18 mouse cellular contexts compared by ENCODE assay signal in genomic region chr7:82294083-82294482, GRCm38 (mm10). TPM values are rescaled to one million over a fixed set of nuclear protein-coding genes. Genes with fewer than 3 reads are reported as not detected.
DNase-seq lines count a peak whose midpoint lies in the region; ATAC-seq and TF ChIP-seq lines count a peak whose summit lies in the region.
"Had no signal": no experiment of that assay in that cellular context is flagged by ENCODE, and none has a peak within 500 bp of the region (broad histone marks: within the 10 kb centered on the region; RNA-seq: fewer than 3 reads in every experiment).

No protein-coding gene starts in this region.

- ATAC-seq in forebrain, embryonic 16.5 days: peak; percentile 38; the same call in 1 of the 2 replicates
- ATAC-seq in forebrain, embryonic 12.5 days (ENCODE audit: low FRiP score): no peak
- ATAC-seq in midbrain, embryonic 11.5 days (ENCODE audit: low FRiP score): no peak
- ATAC-seq in midbrain, embryonic 13.5 days: no peak
- 0 out of 2 replicates have a peak, but pooled peaks have one; percentile 38 for ATAC-seq in granulocyte monocyte progenitor cell, adult 5-6 weeks (replicated peaks; ENCODE audit: poor library complexity, severe bottlenecking)
- no peak for ATAC-seq in stomach, postnatal 0 days (ENCODE audit: low FRiP score, low TSS enrichment)
- ATAC-seq: intestine, embryonic 16.5 days; midbrain, embryonic 16.5 days had no signal

- no peaks in the 10 kb centered on the region for H3K36me3 ChIP-seq in forebrain, embryonic 16.5 days (ENCODE audit: control insufficient read depth, insufficient read depth)
- no peaks in the 10 kb centered on the region for H3K36me3 ChIP-seq in forebrain, embryonic 12.5 days (replicated peaks)
- no peaks in the 10 kb centered on the region for H3K36me3 ChIP-seq in midbrain, embryonic 11.5 days (ENCODE audit: control insufficient read depth, insufficient read depth, low read length)
- no peaks in the 10 kb centered on the region for H3K36me3 ChIP-seq in midbrain, embryonic 13.5 days
- no peaks in the 10 kb centered on the region for H3K36me3 ChIP-seq in stomach, postnatal 0 days (ENCODE audit: control insufficient read depth, insufficient read depth, low read length)
- H3K36me3 ChIP-seq: stomach, embryonic 15.5 days had no signal

- no peak overlapping the region for H3K4me2 ChIP-seq in forebrain, embryonic 16.5 days (ENCODE audit: low read length)
- no peak overlapping the region for H3K4me2 ChIP-seq in forebrain, embryonic 12.5 days
- H3K4me2 ChIP-seq in midbrain, embryonic 11.5 days: no peak overlapping the region
- H3K4me2 ChIP-seq in midbrain, embryonic 13.5 days (replicated peaks): no peak overlapping the region
- H3K4me2 ChIP-seq in stomach, postnatal 0 days (replicated peaks; ENCODE audit: low read depth): peak overlapping the region; percentile 34
- H3K4me2 ChIP-seq: lung, embryonic 14.5 days; stomach, embryonic 15.5 days had no signal

- H3K9ac ChIP-seq in forebrain, embryonic 16.5 days (replicated peaks; ENCODE audit: low read depth, low read length): no peak overlapping the region
- no peak overlapping the region for H3K9ac ChIP-seq in forebrain, embryonic 12.5 days
- H3K9ac ChIP-seq in midbrain, embryonic 11.5 days (ENCODE audit: low read length): no peak overlapping the region
- no peak overlapping the region for H3K9ac ChIP-seq in midbrain, embryonic 13.5 days (replicated peaks)
- no peak overlapping the region for H3K9ac ChIP-seq in stomach, postnatal 0 days (ENCODE audit: low read length)
- H3K9ac ChIP-seq: lung, embryonic 14.5 days; stomach, embryonic 15.5 days had no signal

- no peaks in the 10 kb centered on the region for H3K9me3 ChIP-seq in forebrain, embryonic 16.5 days (ENCODE audit: control insufficient read depth, low read length)
- H3K9me3 ChIP-seq in forebrain, embryonic 12.5 days: no peaks in the 10 kb centered on the region
- H3K9me3 ChIP-seq in midbrain, embryonic 11.5 days (ENCODE audit: control insufficient read depth, low read length): no peaks in the 10 kb centered on the region
- H3K9me3 ChIP-seq in midbrain, embryonic 13.5 days: no peaks in the 10 kb centered on the region
- no peaks in the 10 kb centered on the region for H3K9me3 ChIP-seq in stomach, postnatal 0 days (ENCODE audit: control insufficient read depth, low read length)
- H3K9me3 ChIP-seq: stomach, embryonic 15.5 days had no signal

- no peak for TF ChIP-seq EP300 in stomach, postnatal 0 days (optimal IDR thresholded peaks at IDR 0.05)

- TF ChIP-seq CTCF in stomach, postnatal 0 days (IDR thresholded peaks at IDR 0.05; ENCODE audit: low read depth): no peak

- H3K27ac ChIP-seq in forebrain, embryonic 16.5 days (ENCODE audit: low read length): no peak overlapping the region
- no peak overlapping the region for H3K27ac ChIP-seq in forebrain, embryonic 12.5 days
- no peak overlapping the region for H3K27ac ChIP-seq in midbrain, embryonic 11.5 days (ENCODE audit: low read depth, low read length)
- no peak overlapping the region for H3K27ac ChIP-seq in midbrain, embryonic 13.5 days
- H3K27ac ChIP-seq in stomach, postnatal 0 days (replicated peaks): no peak overlapping the region
- H3K27ac ChIP-seq: stomach, embryonic 15.5 days had no signal

- no peak overlapping the region for H3K4me3 ChIP-seq in forebrain, embryonic 16.5 days (replicated peaks; ENCODE audit: low read length)
- H3K4me3 ChIP-seq in forebrain, embryonic 12.5 days (replicated peaks): no peak overlapping the region
- no peak overlapping the region for H3K4me3 ChIP-seq in midbrain, embryonic 11.5 days (ENCODE audit: low read depth, low read length)
- no peak overlapping the region for H3K4me3 ChIP-seq in midbrain, embryonic 13.5 days (replicated peaks)
- no peak overlapping the region for H3K4me3 ChIP-seq in stomach, postnatal 0 days (ENCODE audit: low read depth, low read length)
- H3K4me3 ChIP-seq: stomach, embryonic 15.5 days had no signal

- no peaks in the 10 kb centered on the region for H3K27me3 ChIP-seq in forebrain, embryonic 16.5 days (replicated peaks; ENCODE audit: control insufficient read depth, insufficient read depth, low read length)
- H3K27me3 ChIP-seq in forebrain, embryonic 12.5 days: no peaks in the 10 kb centered on the region
- no peaks in the 10 kb centered on the region for H3K27me3 ChIP-seq in midbrain, embryonic 11.5 days (ENCODE audit: control insufficient read depth, insufficient read depth, low read length)
- no peaks in the 10 kb centered on the region for H3K27me3 ChIP-seq in midbrain, embryonic 13.5 days
- H3K27me3 ChIP-seq in stomach, postnatal 0 days (ENCODE audit: control insufficient read depth, insufficient read depth, low read length): no peaks in the 10 kb centered on the region
- H3K27me3 ChIP-seq: stomach, embryonic 15.5 days had no signal

- H3K4me1 ChIP-seq in forebrain, embryonic 16.5 days (replicated peaks; ENCODE audit: control insufficient read depth, insufficient read depth, low read length): peaks cover 5% of the 10 kb centered on the region; the same call in 1 of the 2 replicates
- H3K4me1 ChIP-seq in forebrain, embryonic 12.5 days: peaks cover 6% of the 10 kb centered on the region; the same call in 1 of the 2 replicates
- H3K4me1 ChIP-seq in midbrain, embryonic 11.5 days (ENCODE audit: control insufficient read depth, insufficient read depth, low read length): no peaks in the 10 kb centered on the region
- no peaks in the 10 kb centered on the region for H3K4me1 ChIP-seq in midbrain, embryonic 13.5 days (replicated peaks)
- no peaks in the 10 kb centered on the region; the same call in 1 of the 2 replicates for H3K4me1 ChIP-seq in stomach, postnatal 0 days (replicated peaks; ENCODE audit: control insufficient read depth, insufficient read depth)

- DNase-seq in midbrain, embryonic 11.5 days (ENCODE audit: low spot score, missing footprints): peak; percentile 69
- DNase-seq in stomach, postnatal 0 days (ENCODE audit: low spot score): no peak
- no peak for DNase-seq in natural killer cell, adult 2 months (ENCODE audit: low spot score in 2 of 2)
- DNase-seq: adrenal gland, postnatal 25 days; embryo, embryonic 11 days; gastrocnemius, postnatal 10 days; liver; lung, embryonic 14.5 days; lung, postnatal 4 days; right cerebral cortex, adult 18-20 months; thymus, postnatal 14 days had no signal

- whole genome bisulfite sequencing in forebrain, embryonic 16.5 days: 44% methylated on average over 10 of the region's 10 CpGs
- 79% methylated on average over 10 of the region's 10 CpGs for WGBS in forebrain, embryonic 12.5 days
- 83% methylated on average over 10 of the region's 10 CpGs for WGBS in midbrain, embryonic 11.5 days
- 76% methylated on average over 10 of the region's 10 CpGs for WGBS in midbrain, embryonic 13.5 days
- 58% methylated on average over 10 of the region's 10 CpGs for WGBS in stomach, postnatal 0 days

RNA-seq across cellular contexts. Expression of gene Adamtsl3, which starts 41.4 kb away (rescaled TPM):
- polyA plus RNA-seq in forebrain, embryonic 16.5 days (2015; fragmentation: Nextera tagmentation; extraction: Ambion mirVana): 0.32 and 0.58 TPM in 2 replicates
- polyA plus RNA-seq in forebrain, embryonic 12.5 days (2016; fragmentation: Nextera tagmentation; extraction: Ambion mirVana): 0.15 and 0.56 TPM in 2 replicates
- not detected in 2 replicates for polyA plus RNA-seq in midbrain, embryonic 11.5 days (2014; fragmentation: Nextera tagmentation; extraction: Ambion mirVana)
- 0.22 and 0.32 TPM in 2 replicates for polyA plus RNA-seq in midbrain, embryonic 13.5 days (2015; fragmentation: Nextera tagmentation; extraction: Ambion mirVana)
- total RNA-seq in granulocyte monocyte progenitor cell, adult 5-6 weeks (2014; fragmentation: Nextera tagmentation): 0.21 TPM in 1 of 2 replicates, not detected in the other
- total RNA-seq in granulocyte monocyte progenitor cell, adult 5-6 weeks (2017): not detected in 2 replicates
- 2.2 and 2.3 TPM in 2 replicates for polyA plus RNA-seq in stomach, postnatal 0 days (2015; fragmentation: Nextera tagmentation; extraction: Ambion mirVana)

Comparison
In these comparisons a context has a peak if more than half of its experiments do, and no peak if none do; other contexts are left out.
1. ATAC-seq: peak in forebrain, embryonic 16.5 days (single experiment) and granulocyte monocyte progenitor cell, adult 5-6 weeks (single experiment); none in forebrain, embryonic 12.5 days (single experiment), midbrain, embryonic 11.5 days (single experiment), midbrain, embryonic 13.5 days (single experiment) and stomach, postnatal 0 days (single experiment).